Mouse (Mus musculus): Measurements from ENCODE around the gene Setd3.

DNA sequence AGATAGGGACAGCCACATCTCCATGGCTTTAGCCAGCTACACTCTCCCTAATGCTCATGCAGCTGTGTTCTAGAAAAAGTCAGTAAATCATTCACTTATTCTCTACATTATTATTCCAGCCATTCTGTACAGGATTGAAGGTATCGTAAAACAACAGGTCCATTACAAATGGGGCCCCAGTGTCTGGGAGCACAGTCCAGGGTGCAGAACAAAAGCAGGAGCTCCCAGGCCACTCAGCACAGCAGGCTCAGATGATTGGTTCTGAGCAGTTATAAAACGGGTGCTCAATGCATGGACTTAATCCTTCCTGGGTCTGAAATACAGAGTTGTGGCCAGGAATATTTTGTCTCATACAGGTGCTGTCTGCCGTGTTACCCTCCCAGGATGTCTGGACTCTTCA lies 68.4 kb downstream of the Setd3 start:
- no peak for TF ChIP-seq CTCF (IDR thresholded peaks at IDR 0.05; ENCODE audit: control insufficient read depth, insufficient read depth, insufficient replicate concordance, low read depth, low read length)
- TF ChIP-seq POLR2A (IDR thresholded peaks at IDR 0.05; ENCODE audit: control insufficient read depth, low read depth, low read length): no peak
